ENCODE assay signal across 11 mouse cellular contexts in genomic region chr17:72265171-72266022, GRCm38 (mm10).
DNase-seq lines count a peak whose midpoint lies in the region; ATAC-seq and TF ChIP-seq lines count a peak whose summit lies in the region.
"Had no signal": no experiment of that assay in that cellular context is flagged by ENCODE, and none has a peak within 500 bp of the region (broad histone marks: within the 10 kb centered on the region; RNA-seq: fewer than 3 reads in every experiment).

No protein-coding gene starts in this region.

- H3K4me1 ChIP-seq in forebrain, embryonic 14.5 days (ENCODE audit: control insufficient read depth, insufficient read depth, low read length), result peaks cover 3% of the 10 kb centered on the region; the same call in 1 of the 2 replicates
- no peaks in the 10 kb centered on the region for H3K4me1 ChIP-seq in forebrain, embryonic 11.5 days (replicated peaks; ENCODE audit: control insufficient read depth, insufficient read depth, low read length)
- no peaks in the 10 kb centered on the region for H3K4me1 ChIP-seq in cerebellum, adult 2 months (ENCODE audit: control insufficient read depth, insufficient read depth, low read length)
- H3K4me1 ChIP-seq: limb, embryonic 15.5 days had no signal

- H3K36me3 ChIP-seq in forebrain, embryonic 14.5 days (ENCODE audit: control insufficient read depth, insufficient read depth, low read length), result no peaks in the 10 kb centered on the region
- no peaks in the 10 kb centered on the region for H3K36me3 ChIP-seq in forebrain, embryonic 11.5 days (ENCODE audit: control insufficient read depth, insufficient read depth, low read length)
- H3K36me3 ChIP-seq: limb, embryonic 15.5 days had no signal

- no peaks in the 10 kb centered on the region for H3K9me3 ChIP-seq in forebrain, embryonic 14.5 days (replicated peaks; ENCODE audit: control insufficient read depth, low read length)
- no peaks in the 10 kb centered on the region for H3K9me3 ChIP-seq in forebrain, embryonic 11.5 days (ENCODE audit: control insufficient read depth, low read length)
- H3K9me3 ChIP-seq: limb, embryonic 15.5 days had no signal

- no peak overlapping the region for H3K4me3 ChIP-seq in forebrain, embryonic 14.5 days (ENCODE audit: low read depth, low read length)
- H3K4me3 ChIP-seq in forebrain, embryonic 11.5 days (ENCODE audit: low read depth, low read length), result no peak overlapping the region
- no peak overlapping the region for H3K4me3 ChIP-seq in cerebellum, adult 2 months (replicated peaks; ENCODE audit: insufficient read depth, low read depth, low read length)
- H3K4me3 ChIP-seq: limb, embryonic 15.5 days had no signal

- WGBS in forebrain, embryonic 14.5 days, result 80% methylated on average over 9 of the region's 9 CpGs
- 90% methylated on average over 9 of the region's 9 CpGs for WGBS in forebrain, embryonic 11.5 days
- 68% methylated on average over 9 of the region's 9 CpGs for WGBS in cerebellum, adult 2 months

- no peak overlapping the region for H3K9ac ChIP-seq in forebrain, embryonic 14.5 days (ENCODE audit: low read length)
- no peak overlapping the region for H3K9ac ChIP-seq in forebrain, embryonic 11.5 days (ENCODE audit: low read length)
- H3K9ac ChIP-seq: limb, embryonic 15.5 days had no signal

- no peaks in the 10 kb centered on the region for H3K27me3 ChIP-seq in forebrain, embryonic 14.5 days (replicated peaks; ENCODE audit: control insufficient read depth, insufficient read depth, low read length)
- H3K27me3 ChIP-seq in forebrain, embryonic 11.5 days (ENCODE audit: control insufficient read depth, insufficient read depth, low read length), result no peaks in the 10 kb centered on the region
- H3K27me3 ChIP-seq in cerebellum, adult 2 months (ENCODE audit: control insufficient read depth, insufficient read depth, low read length), result no peaks in the 10 kb centered on the region; the same call in 1 of the 2 replicates
- H3K27me3 ChIP-seq: limb, embryonic 15.5 days had no signal

- ATAC-seq in forebrain, embryonic 14.5 days, result peak; percentile 40; the same call in 1 of the 2 replicates
- ATAC-seq in forebrain, embryonic 11.5 days (replicated peaks; ENCODE audit: low FRiP score), result no peak
- ATAC-seq: hindbrain, embryonic 16.5 days had no signal

- no peak overlapping the region for H3K27ac ChIP-seq in forebrain, embryonic 14.5 days (ENCODE audit: low read depth, low read length)
- H3K27ac ChIP-seq in forebrain, embryonic 11.5 days (ENCODE audit: low read depth, low read length), result no peak overlapping the region
- no peak overlapping the region for H3K27ac ChIP-seq in cerebellum, adult 2 months (ENCODE audit: insufficient read depth, low read length)
- H3K27ac ChIP-seq: limb, embryonic 15.5 days had no signal

- DNase-seq in forebrain, embryonic 14.5 days (ENCODE audit: low spot score), result peak; percentile 68
- DNase-seq in forebrain, embryonic 11.5 days (ENCODE audit: low spot score), result no peak
- DNase-seq in layer of hippocampus, postnatal 14 days (ENCODE audit: low spot score in 2 of 2), result peak; percentile 22 to 38
- no peak for DNase-seq in layer of hippocampus, adult 9-11 months
- DNase-seq in right cerebral cortex, postnatal 10 days (ENCODE audit: low spot score in 2 of 2), result peak; percentile 53 to 65
- no peak for DNase-seq in right cerebral cortex, adult 18-20 months
- DNase-seq in lung, postnatal 4 days, result peak; percentile 45 to 50
- no peak for DNase-seq in cerebellum, adult 2 months
- DNase-seq: adrenal gland, postnatal 36 days had no signal

- no peak for TF ChIP-seq CTCF in cerebellum, adult 2 months (IDR thresholded peaks at IDR 0.05; ENCODE audit: borderline replicate concordance, insufficient read depth, low read depth, low read length)

- no peak overlapping the region for H3K4me2 ChIP-seq in forebrain, embryonic 14.5 days (ENCODE audit: low read length)
- no peak overlapping the region for H3K4me2 ChIP-seq in forebrain, embryonic 11.5 days (ENCODE audit: low read depth, low read length, severe bottlenecking)
- H3K4me2 ChIP-seq: limb, embryonic 15.5 days had no signal

- TF ChIP-seq POLR2A in cerebellum, adult 2 months (IDR thresholded peaks at IDR 0.05; ENCODE audit: borderline replicate concordance, insufficient read depth, low read length), result no peak

Comparison
In these comparisons a context has a peak if more than half of its experiments do, and no peak if none do; other contexts are left out.
1. DNase-seq: peak in forebrain, embryonic 14.5 days (single experiment), layer of hippocampus, postnatal 14 days (2 of 2), right cerebral cortex, postnatal 10 days (2 of 2) and lung, postnatal 4 days (2 of 2); none in forebrain, embryonic 11.5 days (single experiment), layer of hippocampus, adult 9-11 months (single experiment), right cerebral cortex, adult 18-20 months (single experiment) and cerebellum, adult 2 months (0 of 2).